Mouse (Mus musculus) thymus, adult 2 months (tissue): ENCODE measurements around the gene G2e3. TPM values are rescaled to one million over a fixed set of nuclear protein-coding genes. Genes with fewer than 3 reads are reported as not detected.

Source experiments
- DNase-seq: peaks from one replicate; pipeline ENCODE4 v3.0.0; 2021
- H3K27ac ChIP-seq: fragments of 200-500 bp; 2 replicates; pipeline ENCODE4 v1.5.1; 2012; ENCODE audit warnings: low read length, control low read depth; ENCODE audit not compliant: control insufficient read depth, insufficient read depth
- H3K27me3 ChIP-seq: fragments of 200-500 bp; 2 replicates; pipeline ENCODE4 v1.6.1; 2012; ENCODE audit warnings: mild to moderate bottlenecking, low read length, moderate library complexity, mixed read lengths; ENCODE audit not compliant: control insufficient read depth, insufficient read depth
- H3K36me3 ChIP-seq: fragments of 200-500 bp; 2 replicates; pipeline ENCODE4 v1.6.1; 2012; ENCODE audit warnings: mild to moderate bottlenecking, low read length, moderate library complexity; ENCODE audit not compliant: control insufficient read depth, insufficient read depth
- H3K4me1 ChIP-seq: fragments of 200-500 bp; replicated peaks from 2 replicates; pipeline ENCODE4 v1.6.1; 2012; ENCODE audit warnings: low read length; ENCODE audit not compliant: control insufficient read depth, insufficient read depth
- H3K4me3 ChIP-seq: fragments of 200-500 bp; 2 replicates; pipeline ENCODE4 v1.5.1; 2012; ENCODE audit warnings: mild to moderate bottlenecking, low read length, control low read depth, moderate library complexity; ENCODE audit not compliant: control insufficient read depth, insufficient read depth
- CTCF ChIP-seq: fragments of 200-500 bp; IDR thresholded peaks from 2 replicates; pipeline ENCODE4 v1.5.1; 2012; ENCODE audit warnings: mild to moderate bottlenecking, control low read depth, low read length, moderate library complexity, borderline replicate concordance; ENCODE audit not compliant: control insufficient read depth, poor library complexity, insufficient read depth; ENCODE audit errors: extremely low read depth
- POLR2A ChIP-seq: fragments of 200-500 bp; IDR thresholded peaks from 2 replicates; pipeline ENCODE4 v1.6.1; 2012; ENCODE audit warnings: mild to moderate bottlenecking, low read length, control low read depth, moderate library complexity; ENCODE audit not compliant: control insufficient read depth, poor library complexity, insufficient read depth; ENCODE audit errors: extremely low read depth
- WGBS: fragments of 180-500 bp; shearing (Covaris S2); methylation state at CpG from one replicate; pipeline ENCODE4 v1.1.7; 2018; 5-methylcytosine and 5-hydroxymethylcytosine counted together
- polyA plus RNA-seq: library from polyadenylated mRNA; depleted of rRNA; stranded (reverse); fragments of >200 nt; gene quantifications from 2 replicates; pipeline ENCODE4 v1.2.3, GENCODE M21; 2012; rRNA removed

The G2e3 gene
- 4.3 and 5.7 TPM in 2 replicates for polyA plus RNA-seq

DNA sequence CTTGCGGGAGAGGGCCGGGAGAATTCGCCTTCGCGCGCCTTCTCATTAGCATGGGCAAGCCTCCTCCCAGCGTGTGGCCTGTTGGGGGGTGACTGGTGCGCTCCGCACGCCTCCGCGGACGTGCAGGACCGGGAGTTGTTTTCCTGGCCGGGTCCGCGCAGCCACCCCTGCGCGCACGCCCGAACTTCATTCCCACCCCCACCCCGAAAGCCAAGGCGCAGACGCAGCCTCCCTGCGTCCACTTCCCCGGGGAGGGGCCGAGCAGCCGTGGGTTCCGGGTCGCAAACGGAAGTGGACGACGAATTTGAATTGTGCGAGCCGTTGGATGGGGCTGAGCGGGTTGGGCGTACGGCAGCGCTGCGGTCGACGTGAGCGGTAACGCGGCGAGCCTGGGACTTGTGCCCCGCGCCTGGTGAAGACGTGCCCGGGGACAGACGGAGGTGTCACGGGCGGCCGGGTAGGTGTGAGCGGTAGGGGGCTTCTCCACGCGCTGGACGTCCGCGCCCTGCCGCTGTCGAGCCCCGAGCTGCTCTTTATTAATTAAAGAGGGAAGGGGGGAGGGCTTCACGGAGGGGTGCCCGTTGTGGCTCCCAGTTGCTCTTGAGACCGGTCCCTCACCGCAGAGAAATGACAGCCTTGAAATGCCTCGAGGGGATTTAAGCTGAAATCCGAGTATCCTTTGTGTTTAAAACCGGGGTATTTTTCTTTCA, at the start of gene G2e3:
Gene G2e3 (plus strand): TSS at position 74 of the 710 bp plus-strand sequence.
- peak within 1 kb of the TSS; percentile 89 for H3K4me3 ChIP-seq
- peak; percentile 80 for DNase-seq
- H3K36me3 ChIP-seq, result peaks cover 4% of the 10 kb centered on the region; the same call in 1 of the 2 replicates
- no peaks in the 10 kb centered on the region for H3K27me3 ChIP-seq
- under 1% methylated on average over 70 of the region's 70 CpGs for WGBS
- H3K27ac ChIP-seq, result peak within 1 kb of the TSS; percentile 15
- no peaks in the 10 kb centered on the region for H3K4me1 ChIP-seq
- TF ChIP-seq POLR2A (peak; percentile 80; the same call in 1 of the 2 replicates), CTCF (no peak)

DNA sequence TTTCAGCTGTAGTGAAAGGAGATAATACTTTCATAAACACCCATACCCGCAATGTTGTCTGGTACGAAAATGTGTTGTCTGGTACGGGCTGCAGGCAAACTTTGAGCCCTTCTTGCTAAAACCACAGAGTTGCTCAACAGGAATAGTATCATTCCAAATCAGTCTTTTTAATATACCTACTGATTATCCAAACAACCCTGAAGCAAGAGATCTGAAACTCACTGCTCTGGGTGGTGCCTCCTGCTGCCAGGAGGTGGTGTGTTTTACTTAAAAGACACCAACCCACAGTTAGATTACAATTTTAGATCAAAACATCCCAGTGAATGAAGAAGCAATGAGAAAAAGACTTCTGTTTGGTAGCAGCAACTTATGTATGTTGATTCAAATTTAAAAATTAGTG, 24.3 kb upstream of the G2e3 start:
- no peak for TF ChIP-seq POLR2A
- TF ChIP-seq CTCF, result no peak
- no peaks in the 10 kb centered on the region for H3K36me3 ChIP-seq
- H3K27me3 ChIP-seq, result no peaks in the 10 kb centered on the region
- no peaks in the 10 kb centered on the region for H3K4me1 ChIP-seq
- DNase-seq, result no peak
- no peak overlapping the region for H3K27ac ChIP-seq
- WGBS, result 91% methylated on average over 3 of the region's 3 CpGs
- no peak overlapping the region for H3K4me3 ChIP-seq

DNA sequence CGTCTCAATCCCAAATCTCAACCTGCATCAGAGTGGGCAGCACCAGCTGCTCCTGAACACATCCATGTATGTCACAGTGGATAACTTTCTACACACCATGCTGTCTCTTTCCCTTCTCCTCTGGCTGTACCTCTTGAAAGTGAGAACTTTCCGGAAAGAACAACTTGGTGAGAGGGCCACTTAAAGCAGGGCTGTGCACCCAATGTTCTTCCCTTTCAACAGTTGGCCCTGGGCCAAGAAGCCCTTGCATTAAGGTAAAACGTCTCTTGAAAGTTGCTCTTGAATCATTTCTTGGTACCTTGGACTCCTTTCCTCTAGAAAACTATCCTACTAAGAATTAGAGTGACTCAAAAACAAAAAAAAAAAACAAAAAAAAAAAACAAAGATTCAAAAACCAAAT, 21.0 kb upstream of the G2e3 start:
- Histone ChIP-seq H3K27ac (no peak overlapping the region), H3K36me3 (no peaks in the 10 kb centered on the region), H3K27me3 (no peaks in the 10 kb centered on the region), H3K4me3 (no peak overlapping the region), H3K4me1 (no peaks in the 10 kb centered on the region)
- DNase-seq, result no peak
- 74% methylated on average over 3 of the region's 3 CpGs for WGBS
- TF ChIP-seq POLR2A (no peak), CTCF (no peak)

DNA sequence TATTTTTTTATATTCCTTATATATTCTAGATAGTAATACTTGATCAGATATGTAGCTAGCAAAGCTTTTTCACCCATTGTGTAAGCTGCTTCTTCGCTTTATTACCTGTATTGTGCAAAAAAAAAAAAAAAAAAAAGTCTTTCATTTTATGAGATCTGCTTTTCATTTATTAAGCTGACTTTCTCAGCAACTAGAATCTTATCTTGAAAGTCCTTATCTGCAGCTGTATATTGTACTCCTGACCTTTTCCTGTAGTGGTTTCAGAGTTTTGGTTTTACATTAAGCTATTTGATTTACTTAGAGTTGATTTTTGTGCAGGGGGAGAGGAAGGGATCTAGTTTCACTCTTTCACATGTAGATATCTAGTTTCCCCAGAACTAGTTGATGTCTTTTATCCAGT, 10.8 kb upstream of the G2e3 start:
- TF ChIP-seq POLR2A, result no peak
- no peak for TF ChIP-seq CTCF
- Histone ChIP-seq H3K36me3 (no peaks in the 10 kb centered on the region), H3K27me3 (no peaks in the 10 kb centered on the region), H3K27ac (no peak overlapping the region), H3K4me3 (no peak overlapping the region), H3K4me1 (no peaks in the 10 kb centered on the region)
- WGBS, result 75% methylated on average over 1 of the region's 1 CpGs
- DNase-seq, result no peak

DNA sequence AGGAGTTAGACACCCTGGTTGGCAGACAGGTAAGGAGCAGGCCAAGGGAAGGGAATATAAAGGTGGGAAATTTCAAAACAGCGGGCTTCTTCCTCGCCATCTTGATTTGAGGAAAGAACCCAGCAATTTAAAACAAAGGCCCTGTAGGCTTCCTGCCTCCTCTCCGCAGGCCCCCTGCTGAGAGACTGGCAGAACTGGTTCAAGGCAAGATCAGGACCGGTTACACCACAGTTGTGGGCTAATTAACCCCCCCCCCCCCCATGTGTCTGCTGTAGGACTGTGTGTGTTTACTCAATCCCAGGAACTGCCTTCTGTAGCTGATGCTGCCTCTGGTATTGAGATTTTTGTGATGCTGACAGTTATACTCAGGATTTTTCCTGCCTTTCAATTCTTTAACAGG, 1.7 kb upstream of the G2e3 start:
- Histone ChIP-seq H3K36me3 (no peaks in the 10 kb centered on the region), H3K27me3 (no peaks in the 10 kb centered on the region), H3K27ac (no peak overlapping the region), H3K4me1 (no peaks in the 10 kb centered on the region), H3K4me3 (no peak overlapping the region)
- 73% methylated on average over 4 of the region's 4 CpGs for WGBS
- TF ChIP-seq CTCF (no peak), POLR2A (no peak)
- DNase-seq, result no peak

DNA sequence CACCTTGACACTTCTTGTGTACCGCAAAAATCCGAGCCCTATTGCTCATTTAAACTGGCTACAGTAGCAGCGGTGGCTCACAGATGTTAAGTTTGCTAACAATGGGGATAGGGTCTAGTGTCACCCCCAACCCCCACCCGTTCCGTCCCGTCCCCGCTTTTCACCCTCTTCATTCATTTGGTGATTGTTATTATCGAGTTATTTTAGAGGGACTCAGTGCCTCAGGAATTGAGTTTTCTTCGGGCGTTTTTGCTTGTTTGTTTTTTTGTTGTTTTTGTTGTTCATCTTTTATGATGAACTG, 787 bp downstream of the G2e3 start:
- no peak for DNase-seq
- TF ChIP-seq POLR2A, result no peak
- TF ChIP-seq CTCF, result no peak
- no peaks in the 10 kb centered on the region for H3K4me1 ChIP-seq
- H3K27ac ChIP-seq, result peak overlapping the region; percentile 14; the same call in 1 of the 2 replicates
- WGBS, result 1% methylated on average over 10 of the region's 10 CpGs
- H3K36me3 ChIP-seq, result peaks cover 9% of the 10 kb centered on the region
- H3K27me3 ChIP-seq, result no peaks in the 10 kb centered on the region
- peak overlapping the region; percentile 89 for H3K4me3 ChIP-seq

DNA sequence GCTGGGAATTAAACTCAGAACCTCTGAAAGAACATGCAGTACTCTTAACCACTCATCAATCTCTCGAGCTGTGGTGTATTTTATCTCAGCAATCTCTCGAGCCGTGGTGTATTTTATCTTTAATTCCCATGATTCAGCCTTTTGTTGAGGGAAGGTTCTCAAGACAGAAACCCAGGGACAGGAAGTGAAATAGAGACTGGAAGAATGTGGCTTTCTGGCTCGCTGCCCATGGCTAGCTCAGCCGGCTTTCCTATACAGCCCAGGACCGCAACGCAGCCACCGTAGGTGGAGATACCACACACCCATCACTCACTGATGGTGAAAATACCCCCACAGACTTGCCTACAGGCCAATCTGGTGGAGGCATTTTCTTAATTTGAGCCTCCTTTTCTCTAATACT, 7.4 kb downstream of the G2e3 start:
- Histone ChIP-seq H3K27ac (no peak overlapping the region), H3K4me3 (no peak overlapping the region), H3K36me3 (peaks cover 61% of the 10 kb centered on the region), H3K27me3 (no peaks in the 10 kb centered on the region), H3K4me1 (no peaks in the 10 kb centered on the region)
- WGBS, result 70% methylated on average over 8 of the region's 8 CpGs
- TF ChIP-seq CTCF (no peak), POLR2A (no peak)
- no peak for DNase-seq
